Mouse (Mus musculus): ENCODE results near the gene Smim22. TPM values are rescaled to one million over a fixed set of nuclear protein-coding genes. Genes with fewer than 3 reads are reported as not detected.

Gene Smim22
- total and polyA plus RNA-seq, 3 experiments = not detected

GRCm38 (mm10) chr16:5008076-5008475, 988 bp downstream of the Smim22 start:
- no peak overlapping the region for H3K4me3 ChIP-seq (ENCODE audit: control insufficient read depth in 1 of 2, insufficient read depth in 1 of 2, low read depth in 2 of 2, low read length in 2 of 2)
- peaks cover 0 to 15% of the 10 kb centered on the region in 2 experiments; a peak in 2 of 4 replicates for H3K4me1 ChIP-seq (ENCODE audit: control insufficient read depth in 1 of 2, insufficient read depth in 2 of 2, low read length in 2 of 2)
- no peaks in the 10 kb centered on the region for H3K27me3 ChIP-seq (ENCODE audit: control insufficient read depth in 1 of 2, insufficient read depth in 2 of 2, low read length in 2 of 2)
- peaks cover 0 to 6% of the 10 kb centered on the region in 2 experiments; a peak in 2 of 4 replicates for H3K36me3 ChIP-seq (ENCODE audit: control insufficient read depth in 1 of 2, insufficient read depth in 2 of 2, low read length in 2 of 2)
- no peak for TF ChIP-seq TAL1 (IDR thresholded peaks at IDR 0.05; ENCODE audit: low read length)
- TF ChIP-seq CTCF (IDR thresholded peaks at IDR 0.05 in 2 of 3, conservative IDR thresholded peaks at IDR 0.05 in 1 of 3; ENCODE audit: control insufficient read depth in 1 of 3, insufficient read depth in 1 of 3, low read depth in 2 of 3, low read length in 3 of 3, poor library complexity in 1 of 3, severe bottlenecking in 1 of 3) = no peak
- no peak for TF ChIP-seq ZMIZ1 (IDR thresholded peaks at IDR 0.05; ENCODE audit: low read depth, low read length)
- TF ChIP-seq RCOR1 (IDR thresholded peaks at IDR 0.05; ENCODE audit: low read depth, low read length) = no peak
- no peak for TF ChIP-seq TCF12 (IDR thresholded peaks at IDR 0.05; ENCODE audit: low read depth, low read length)
- no peak for TF ChIP-seq RAD21 (IDR thresholded peaks at IDR 0.05; ENCODE audit: low read depth, low read length)
- no peaks in the 10 kb centered on the region for H3K9me3 ChIP-seq (replicated peaks; ENCODE audit: insufficient read depth, low read length)
- DNase-seq (ENCODE audit: low read depth, low spot score) = no peak
- no peak overlapping the region for H3K27ac ChIP-seq (ENCODE audit: control insufficient read depth, low read depth, low read length)
- H3K9ac ChIP-seq (ENCODE audit: control insufficient read depth, low read depth, low read length, poor library complexity, severe bottlenecking) = no peak overlapping the region
- no peaks in the 10 kb centered on the region for H3K79me2 ChIP-seq (ENCODE audit: control insufficient read depth, insufficient read depth, low read length, poor library complexity)

GRCm38 (mm10) chr16:5010371-5010935, 3.4 kb downstream of the Smim22 start:
- Histone ChIP-seq H3K9me3 (replicated peaks; ENCODE audit: insufficient read depth, low read length) (no peaks in the 10 kb centered on the region), H3K36me3 (ENCODE audit: control insufficient read depth in 1 of 2, insufficient read depth in 2 of 2, low read length in 2 of 2) (peaks cover 0 to 6% of the 10 kb centered on the region in 2 experiments; a peak in 2 of 4 replicates), H3K27ac (ENCODE audit: control insufficient read depth, low read depth, low read length) (no peak overlapping the region), H3K4me3 (ENCODE audit: control insufficient read depth in 1 of 2, insufficient read depth in 1 of 2, low read depth in 2 of 2, low read length in 2 of 2) (no peak overlapping the region), H3K79me2 (ENCODE audit: control insufficient read depth, insufficient read depth, low read length, poor library complexity) (no peaks in the 10 kb centered on the region), H3K27me3 (ENCODE audit: control insufficient read depth in 1 of 2, insufficient read depth in 2 of 2, low read length in 2 of 2) (no peaks in the 10 kb centered on the region), H3K4me1 (ENCODE audit: control insufficient read depth in 1 of 2, insufficient read depth in 2 of 2, low read length in 2 of 2) (peaks cover 0 to 15% of the 10 kb centered on the region in 2 experiments; a peak in 2 of 4 replicates), H3K9ac (ENCODE audit: control insufficient read depth, low read depth, low read length, poor library complexity, severe bottlenecking) (no peak overlapping the region)
- no peak for DNase-seq (ENCODE audit: low read depth, low spot score)
- TF ChIP-seq MAZ (IDR thresholded peaks at IDR 0.05; ENCODE audit: low read depth, low read length) (no peak), E2F4 (IDR thresholded peaks at IDR 0.05; ENCODE audit: borderline replicate concordance, low read depth, low read length) (no peak), MYB (IDR thresholded peaks at IDR 0.05; ENCODE audit: low read depth, low read length) (no peak), ZKSCAN1 (IDR thresholded peaks at IDR 0.05; ENCODE audit: low read depth, low read length) (no peak), MYC (IDR thresholded peaks at IDR 0.05; ENCODE audit: low read depth, low read length) (no peak), TAL1 (IDR thresholded peaks at IDR 0.05; ENCODE audit: low read length) (no peak), KAT2A (conservative IDR thresholded peaks at IDR 0.05; ENCODE audit: low read depth, low read length) (no peak), USF2 (IDR thresholded peaks at IDR 0.05; ENCODE audit: borderline replicate concordance in 1 of 2, insufficient read depth in 1 of 2, low read depth in 1 of 2, low read length in 2 of 2) (no peak), TCF12 (IDR thresholded peaks at IDR 0.05; ENCODE audit: low read depth, low read length) (no peak), TBP (IDR thresholded peaks at IDR 0.05; ENCODE audit: low read depth, low read length) (no peak), GATA1 (IDR thresholded peaks at IDR 0.05; ENCODE audit: low read depth, low read length) (no peak), POLR2AphosphoS5 (IDR thresholded peaks at IDR 0.05; ENCODE audit: borderline replicate concordance, low read depth, low read length) (no peak), NRF1 (IDR thresholded peaks at IDR 0.05; ENCODE audit: insufficient read depth, low read depth, low read length, poor library complexity, severe bottlenecking) (no peak), GABPA (IDR thresholded peaks at IDR 0.05; ENCODE audit: low read depth, low read length) (no peak), USF1 (IDR thresholded peaks at IDR 0.05; ENCODE audit: low read depth, low read length) (no peak), POLR2A (IDR thresholded peaks at IDR 0.05; ENCODE audit: control insufficient read depth in 1 of 2, insufficient read depth in 1 of 2, low read depth in 1 of 2, low read length in 2 of 2, poor library complexity in 1 of 2) (no peak), CHD1 (IDR thresholded peaks at IDR 0.05; ENCODE audit: low read depth, low read length) (no peak), MAFK (IDR thresholded peaks at IDR 0.05; ENCODE audit: borderline replicate concordance, low read depth, low read length) (no peak), JUND (IDR thresholded peaks at IDR 0.05; ENCODE audit: low read depth, low read length) (no peak), HCFC1 (IDR thresholded peaks at IDR 0.05; ENCODE audit: low read depth, low read length) (no peak)

All from MEL (cell line).